Mouse (Mus musculus): Measurements from ENCODE around the gene Dscam. TPM values are rescaled to one million over a fixed set of nuclear protein-coding genes. Genes with fewer than 3 reads are reported as not detected.

Dscam gene
- 0.07 TPM in 1 of 2 replicates, not detected in the other for polyA plus RNA-seq (2014; fragmentation: Nextera tagmentation; extraction: Ambion mirVana)

DNA sequence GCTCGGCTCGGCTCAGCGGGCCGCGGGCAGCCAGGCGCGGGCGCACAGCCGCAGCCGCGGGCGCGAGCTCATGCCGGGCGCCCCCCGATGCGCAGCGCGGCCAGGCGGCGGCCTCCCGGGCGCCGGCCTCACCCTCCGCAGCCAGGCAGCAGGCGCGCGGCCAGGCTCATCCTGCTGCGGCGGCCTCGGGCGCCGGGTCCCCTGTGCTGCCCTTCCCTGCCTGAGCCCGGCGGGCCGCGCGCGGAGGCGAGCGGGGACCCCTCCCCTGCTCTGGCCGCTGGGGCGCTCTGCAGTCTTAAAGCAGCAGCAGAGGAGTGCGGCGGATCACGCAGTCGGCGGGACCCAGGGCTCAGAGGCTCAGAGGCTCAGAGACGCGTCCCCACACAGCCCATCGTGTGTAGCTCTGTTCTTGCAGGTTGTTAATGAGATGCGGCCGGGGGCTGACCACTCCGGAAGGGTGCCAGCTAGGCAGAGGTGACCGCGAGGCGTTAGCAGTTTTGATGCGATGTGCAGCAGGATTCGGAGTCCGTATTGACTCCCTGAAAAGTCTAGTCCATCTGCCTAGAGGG is at the start of gene Dscam:
TSS of gene Dscam (minus strand) at position 240 of the 569 bp plus-strand sequence.
- under 1% methylated on average over 49 of the region's 60 CpGs for WGBS
- H3K27ac ChIP-seq (ENCODE audit: low read depth, low read length), result no peak within 1 kb of the TSS
- H3K4me3 ChIP-seq (ENCODE audit: low read length), result peak within 1 kb of the TSS; percentile 50
- H3K27me3 ChIP-seq (ENCODE audit: control insufficient read depth, insufficient read depth, low read length), result peaks cover 61% of the 10 kb centered on the region
- H3K9ac ChIP-seq (ENCODE audit: low read depth, low read length), result peak within 1 kb of the TSS; percentile 42
- ATAC-seq (ENCODE audit: low FRiP score, low TSS enrichment), result peak; percentile 78
- H3K4me1 ChIP-seq (ENCODE audit: control insufficient read depth, insufficient read depth, low read length), result no peaks in the 10 kb centered on the region
- peak within 1 kb of the TSS; percentile 99 for H3K4me2 ChIP-seq (replicated peaks; ENCODE audit: low read depth, low read length)
- H3K36me3 ChIP-seq (ENCODE audit: control insufficient read depth, insufficient read depth, low read length), result no peaks in the 10 kb centered on the region
- no peaks in the 10 kb centered on the region for H3K9me3 ChIP-seq (ENCODE audit: control insufficient read depth, low read length)

DNA sequence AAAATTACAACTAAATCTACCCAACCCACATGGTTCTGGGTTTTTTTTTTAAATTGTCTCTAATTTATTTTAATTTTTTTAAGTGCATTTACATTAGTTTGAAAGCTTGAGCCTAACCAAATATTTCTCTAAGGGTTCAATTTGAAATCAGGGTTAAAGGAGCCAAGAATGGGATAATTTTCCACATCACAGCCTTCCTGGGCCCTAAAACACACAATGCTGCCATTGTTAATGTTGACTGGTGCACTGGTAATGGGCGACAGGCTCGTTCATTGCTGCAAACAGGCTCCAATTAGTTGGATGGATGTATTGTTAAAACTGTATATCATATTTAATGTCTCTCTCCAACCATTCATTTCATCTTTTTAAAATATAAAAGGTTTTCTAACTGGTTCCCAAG is 48.8 kb upstream of the Dscam start:
- no peak for ATAC-seq (ENCODE audit: low FRiP score, low TSS enrichment)
- 61% methylated on average over 2 of the region's 2 CpGs for WGBS
- Histone ChIP-seq H3K4me2 (replicated peaks; ENCODE audit: low read depth, low read length) (no peak overlapping the region), H3K4me3 (ENCODE audit: low read length) (no peak overlapping the region), H3K36me3 (ENCODE audit: control insufficient read depth, insufficient read depth, low read length) (no peaks in the 10 kb centered on the region), H3K9me3 (ENCODE audit: control insufficient read depth, low read length) (peaks cover 7% of the 10 kb centered on the region; the same call in 1 of the 2 replicates), H3K9ac (ENCODE audit: low read depth, low read length) (no peak overlapping the region), H3K4me1 (ENCODE audit: control insufficient read depth, insufficient read depth, low read length) (no peaks in the 10 kb centered on the region), H3K27me3 (ENCODE audit: control insufficient read depth, insufficient read depth, low read length) (no peaks in the 10 kb centered on the region), H3K27ac (ENCODE audit: low read depth, low read length) (no peak overlapping the region)

GRCm38 (mm10) chr16:97209997-97210396 is 39.4 kb upstream of the Dscam start:
- 47% methylated on average over 5 of the region's 5 CpGs for WGBS
- H3K4me1 ChIP-seq (ENCODE audit: control insufficient read depth, insufficient read depth, low read length), result no peaks in the 10 kb centered on the region
- H3K9me3 ChIP-seq (ENCODE audit: control insufficient read depth, low read length), result peaks cover 3% of the 10 kb centered on the region; the same call in 1 of the 2 replicates
- no peak overlapping the region for H3K4me3 ChIP-seq (ENCODE audit: low read length)
- no peaks in the 10 kb centered on the region for H3K27me3 ChIP-seq (ENCODE audit: control insufficient read depth, insufficient read depth, low read length)
- ATAC-seq (ENCODE audit: low FRiP score, low TSS enrichment), result no peak
- no peak overlapping the region for H3K27ac ChIP-seq (ENCODE audit: low read depth, low read length)
- no peaks in the 10 kb centered on the region for H3K36me3 ChIP-seq (ENCODE audit: control insufficient read depth, insufficient read depth, low read length)
- no peak overlapping the region for H3K9ac ChIP-seq (ENCODE audit: low read depth, low read length)
- no peak overlapping the region for H3K4me2 ChIP-seq (replicated peaks; ENCODE audit: low read depth, low read length)

DNA sequence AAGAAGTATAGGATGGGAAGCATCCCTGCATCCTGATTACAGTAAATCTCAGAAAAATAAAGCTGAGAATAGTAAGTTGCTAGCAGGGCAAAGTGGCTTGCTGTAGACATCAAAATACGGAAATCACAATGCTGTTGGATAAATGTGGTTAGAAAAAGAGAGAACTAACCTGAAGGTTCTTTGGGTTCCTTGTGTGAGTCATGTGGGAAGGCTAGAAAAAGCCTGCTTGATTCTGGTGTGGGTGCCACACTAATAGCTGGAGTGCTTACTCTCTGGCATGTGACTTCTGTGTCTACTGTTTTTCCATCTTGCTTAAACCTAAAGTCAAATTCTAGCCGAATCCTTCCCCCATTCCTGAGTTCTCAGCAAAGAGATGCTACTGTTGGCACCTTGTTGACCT is 37.7 kb upstream of the Dscam start:
- Histone ChIP-seq H3K27ac (ENCODE audit: low read depth, low read length) (no peak overlapping the region), H3K4me2 (replicated peaks; ENCODE audit: low read depth, low read length) (no peak overlapping the region), H3K9ac (ENCODE audit: low read depth, low read length) (no peak overlapping the region), H3K27me3 (ENCODE audit: control insufficient read depth, insufficient read depth, low read length) (no peaks in the 10 kb centered on the region), H3K4me3 (ENCODE audit: low read length) (no peak overlapping the region), H3K4me1 (ENCODE audit: control insufficient read depth, insufficient read depth, low read length) (no peaks in the 10 kb centered on the region), H3K9me3 (ENCODE audit: control insufficient read depth, low read length) (no peaks in the 10 kb centered on the region), H3K36me3 (ENCODE audit: control insufficient read depth, insufficient read depth, low read length) (no peaks in the 10 kb centered on the region)
- 69% methylated on average over 2 of the region's 2 CpGs for WGBS
- ATAC-seq (ENCODE audit: low FRiP score, low TSS enrichment), result no peak

DNA sequence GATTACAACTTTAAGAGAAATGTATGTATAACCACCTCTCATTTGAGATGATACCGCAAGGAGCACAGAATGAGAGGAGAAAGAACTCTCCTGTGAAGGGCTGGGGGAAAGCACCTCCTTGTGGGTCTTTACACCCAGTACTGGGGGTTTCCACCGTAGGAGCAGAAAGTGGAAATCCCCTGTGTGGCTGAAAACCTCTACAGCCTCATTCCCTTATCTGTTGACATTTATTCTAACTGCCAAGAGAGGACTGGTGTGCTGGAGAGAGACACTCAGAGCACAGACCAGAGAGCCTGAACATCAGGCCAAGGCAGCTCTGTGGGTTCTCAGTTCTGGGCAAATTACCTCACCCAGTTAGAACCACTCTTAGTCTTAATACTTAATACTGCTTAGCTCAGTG is 33.5 kb upstream of the Dscam start:
- 85% methylated on average over 2 of the region's 2 CpGs for WGBS
- Histone ChIP-seq H3K4me3 (ENCODE audit: low read length) (no peak overlapping the region), H3K27me3 (ENCODE audit: control insufficient read depth, insufficient read depth, low read length) (no peaks in the 10 kb centered on the region), H3K9me3 (ENCODE audit: control insufficient read depth, low read length) (no peaks in the 10 kb centered on the region), H3K9ac (ENCODE audit: low read depth, low read length) (no peak overlapping the region), H3K27ac (ENCODE audit: low read depth, low read length) (no peak overlapping the region), H3K4me1 (ENCODE audit: control insufficient read depth, insufficient read depth, low read length) (no peaks in the 10 kb centered on the region), H3K36me3 (ENCODE audit: control insufficient read depth, insufficient read depth, low read length) (no peaks in the 10 kb centered on the region), H3K4me2 (replicated peaks; ENCODE audit: low read depth, low read length) (no peak overlapping the region)
- no peak for ATAC-seq (ENCODE audit: low FRiP score, low TSS enrichment)

- ATAC-seq (ENCODE audit: low FRiP score, low TSS enrichment), result no peak
- H3K27ac ChIP-seq (ENCODE audit: low read depth, low read length), result no peak overlapping the region
- H3K27me3 ChIP-seq (ENCODE audit: control insufficient read depth, insufficient read depth, low read length), result no peaks in the 10 kb centered on the region
Observed at GRCm38 (mm10) chr16:97203554-97203953, 33.0 kb upstream of the Dscam start.

GRCm38 (mm10) chr16:97194630-97195029 is 24.1 kb upstream of the Dscam start:
- Histone ChIP-seq H3K27ac (ENCODE audit: low read depth, low read length) (no peak overlapping the region), H3K36me3 (ENCODE audit: control insufficient read depth, insufficient read depth, low read length) (no peaks in the 10 kb centered on the region), H3K4me3 (ENCODE audit: low read length) (no peak overlapping the region), H3K9me3 (ENCODE audit: control insufficient read depth, low read length) (no peaks in the 10 kb centered on the region), H3K4me2 (replicated peaks; ENCODE audit: low read depth, low read length) (no peak overlapping the region), H3K4me1 (ENCODE audit: control insufficient read depth, insufficient read depth, low read length) (no peaks in the 10 kb centered on the region), H3K9ac (ENCODE audit: low read depth, low read length) (no peak overlapping the region), H3K27me3 (ENCODE audit: control insufficient read depth, insufficient read depth, low read length) (no peaks in the 10 kb centered on the region)
- WGBS, result 79% methylated on average over 2 of the region's 2 CpGs
- ATAC-seq (ENCODE audit: low FRiP score, low TSS enrichment), result no peak

More at GRCm38 (mm10) chr16:97203554-97203953, 33.0 kb upstream of the Dscam start:
- WGBS, result 91% methylated on average over 2 of the region's 2 CpGs
- Histone ChIP-seq H3K4me3 (ENCODE audit: low read length) (no peak overlapping the region), H3K9me3 (ENCODE audit: control insufficient read depth, low read length) (no peaks in the 10 kb centered on the region), H3K9ac (ENCODE audit: low read depth, low read length) (no peak overlapping the region), H3K4me1 (ENCODE audit: control insufficient read depth, insufficient read depth, low read length) (no peaks in the 10 kb centered on the region), H3K36me3 (ENCODE audit: control insufficient read depth, insufficient read depth, low read length) (no peaks in the 10 kb centered on the region), H3K4me2 (replicated peaks; ENCODE audit: low read depth, low read length) (no peak overlapping the region)

- Histone ChIP-seq H3K4me2 (replicated peaks; ENCODE audit: low read depth, low read length) (no peak overlapping the region), H3K36me3 (ENCODE audit: control insufficient read depth, insufficient read depth, low read length) (no peaks in the 10 kb centered on the region), H3K9ac (ENCODE audit: low read depth, low read length) (no peak overlapping the region), H3K27ac (ENCODE audit: low read depth, low read length) (no peak overlapping the region), H3K27me3 (ENCODE audit: control insufficient read depth, insufficient read depth, low read length) (no peaks in the 10 kb centered on the region), H3K9me3 (ENCODE audit: control insufficient read depth, low read length) (no peaks in the 10 kb centered on the region), H3K4me3 (ENCODE audit: low read length) (no peak overlapping the region), H3K4me1 (ENCODE audit: control insufficient read depth, insufficient read depth, low read length) (no peaks in the 10 kb centered on the region)
- no peak for ATAC-seq (ENCODE audit: low FRiP score, low TSS enrichment)
- WGBS, result 92% methylated on average over 1 of the region's 1 CpGs
Observed at GRCm38 (mm10) chr16:97194179-97194578, 23.6 kb upstream of the Dscam start.

DNA sequence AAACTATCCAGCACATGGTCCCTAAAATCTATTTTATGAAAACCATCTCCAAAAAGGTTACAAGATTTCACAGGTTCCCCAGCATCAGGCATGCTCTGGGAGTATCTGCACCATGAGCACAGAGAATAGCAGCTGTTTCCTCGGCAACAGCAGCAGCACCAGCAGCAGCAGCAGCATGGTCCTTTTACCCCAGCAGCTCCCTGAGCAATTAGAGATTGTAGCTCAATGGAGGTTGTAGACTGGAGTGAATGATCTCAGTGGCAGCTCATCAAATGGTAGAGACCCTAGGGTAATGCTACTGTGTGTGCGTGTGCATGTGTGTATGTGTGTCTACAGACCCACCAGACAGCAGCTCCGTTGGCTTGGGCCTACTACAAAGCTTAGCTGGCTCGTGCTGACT is 21.7 kb upstream of the Dscam start:
- ATAC-seq (ENCODE audit: low FRiP score, low TSS enrichment), result no peak
- no peak overlapping the region for H3K4me2 ChIP-seq (replicated peaks; ENCODE audit: low read depth, low read length)
- no peaks in the 10 kb centered on the region for H3K36me3 ChIP-seq (ENCODE audit: control insufficient read depth, insufficient read depth, low read length)
- 84% methylated on average over 4 of the region's 4 CpGs for WGBS
- no peak overlapping the region for H3K9ac ChIP-seq (ENCODE audit: low read depth, low read length)
- H3K4me1 ChIP-seq (ENCODE audit: control insufficient read depth, insufficient read depth, low read length), result no peaks in the 10 kb centered on the region
- H3K4me3 ChIP-seq (ENCODE audit: low read length), result no peak overlapping the region
- H3K27me3 ChIP-seq (ENCODE audit: control insufficient read depth, insufficient read depth, low read length), result no peaks in the 10 kb centered on the region
- no peak overlapping the region for H3K27ac ChIP-seq (ENCODE audit: low read depth, low read length)
- H3K9me3 ChIP-seq (ENCODE audit: control insufficient read depth, low read length), result no peaks in the 10 kb centered on the region
